Mouse (Mus musculus): ENCODE measurements around the gene Pdgfra.

Pdgfra gene

GRCm38 (mm10) chr5:75152021-75152425, at the start of gene Pdgfra:
TSS of gene Pdgfra (plus strand) at chr5:75152292.
- DNase-seq (ENCODE audit: low read depth, low spot score), result no peak

GRCm38 (mm10) chr5:75106511-75106910, 45.6 kb upstream of the Pdgfra start:
- DNase-seq (ENCODE audit: low read depth, low spot score), result no peak

- peak; percentile 12 for DNase-seq (ENCODE audit: low read depth, low spot score)
These were observed 42.7 kb upstream of the Pdgfra start for GRCm38 (mm10) chr5:75109368-75109767.

- DNase-seq (ENCODE audit: low read depth, low spot score), result peak; percentile 63
These were observed 40.3 kb upstream of the Pdgfra start for GRCm38 (mm10) chr5:75111781-75112180.

GRCm38 (mm10) chr5:75118840-75119239, 33.3 kb upstream of the Pdgfra start:
- peak; percentile 90 for DNase-seq (ENCODE audit: low read depth, low spot score)

- DNase-seq (ENCODE audit: low read depth, low spot score), result peak; percentile 32
These were observed 30.4 kb upstream of the Pdgfra start for GRCm38 (mm10) chr5:75121646-75122045.

- no peak for DNase-seq (ENCODE audit: low read depth, low spot score)
These were observed 17.4 kb upstream of the Pdgfra start for GRCm38 (mm10) chr5:75134681-75135080.

- peak; percentile 76 for DNase-seq (ENCODE audit: low read depth, low spot score)
These were observed 9.0 kb upstream of the Pdgfra start for GRCm38 (mm10) chr5:75143092-75143491.

- DNase-seq (ENCODE audit: low read depth, low spot score), result no peak
These were observed 8.3 kb upstream of the Pdgfra start for GRCm38 (mm10) chr5:75143767-75144166.

GRCm38 (mm10) chr5:75145341-75145740, 6.8 kb upstream of the Pdgfra start:
- DNase-seq (ENCODE audit: low read depth, low spot score), result no peak

GRCm38 (mm10) chr5:75146469-75146868, 5.6 kb upstream of the Pdgfra start:
- DNase-seq (ENCODE audit: low read depth, low spot score), result no peak

- DNase-seq (ENCODE audit: low read depth, low spot score), result peak; percentile 43
These were observed 3.6 kb upstream of the Pdgfra start for GRCm38 (mm10) chr5:75148343-75149127.

- no peak for DNase-seq (ENCODE audit: low read depth, low spot score)
These were observed 2.7 kb upstream of the Pdgfra start for GRCm38 (mm10) chr5:75149380-75149779.

GRCm38 (mm10) chr5:75149880-75150279, 2.2 kb upstream of the Pdgfra start:
- DNase-seq (ENCODE audit: low read depth, low spot score), result peak; percentile 58

GRCm38 (mm10) chr5:75150341-75150981, 1.6 kb upstream of the Pdgfra start:
- no peak for DNase-seq (ENCODE audit: low read depth, low spot score)

GRCm38 (mm10) chr5:75151146-75151900, 769 bp upstream of the Pdgfra start:
- peak; percentile 80 for DNase-seq (ENCODE audit: low read depth, low spot score)

GRCm38 (mm10) chr5:75152791-75153625, 916 bp downstream of the Pdgfra start:
- peak; percentile 78 for DNase-seq (ENCODE audit: low read depth, low spot score)

- no peak for DNase-seq (ENCODE audit: low read depth, low spot score)
These were observed 1.5 kb downstream of the Pdgfra start for GRCm38 (mm10) chr5:75153626-75153960.

- DNase-seq (ENCODE audit: low read depth, low spot score), result peak; percentile 51
These were observed 2.0 kb downstream of the Pdgfra start for GRCm38 (mm10) chr5:75153961-75154620.

- DNase-seq (ENCODE audit: low read depth, low spot score), result peak; percentile 66
These were observed 2.6 kb downstream of the Pdgfra start for GRCm38 (mm10) chr5:75154621-75155235.

- DNase-seq (ENCODE audit: low read depth, low spot score), result no peak
These were observed 3.2 kb downstream of the Pdgfra start for GRCm38 (mm10) chr5:75155281-75155680.

Measured in ZHBTc4 (cell line).